Mouse (Mus musculus) right cerebral cortex, postnatal 25 days (tissue): ENCODE measurements at regions not wholly inside any gene's neighbourhood (a gene's known extent, or its start where the extent isn't known, plus 50 kb on each side); places are given as distances from the start of the nearest gene placed in this dataset.

Experiments used
- DNase-seq: peaks from one replicate; pipeline ENCODE4 v3.0.0; 2022

DNA sequence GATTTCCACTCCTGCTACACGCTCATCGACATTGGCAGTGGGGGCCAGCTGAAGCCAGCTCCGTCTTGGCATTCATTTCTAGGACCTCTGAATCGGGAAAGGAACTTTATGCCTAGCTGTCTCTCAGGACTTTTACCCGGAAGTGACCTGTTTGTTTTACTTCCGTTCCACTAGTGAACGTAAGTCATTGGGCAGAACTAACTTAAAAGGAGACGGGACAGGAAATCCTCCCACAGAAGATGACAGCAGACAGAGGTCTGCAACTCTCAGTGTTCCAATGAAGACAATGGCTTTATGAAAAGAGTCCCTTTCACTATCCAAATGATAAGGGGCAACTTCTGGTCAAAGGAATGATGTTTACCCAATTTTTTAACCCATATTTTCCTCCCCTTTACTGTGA, 155.5 kb downstream of the Sec61b start:
- DNase-seq = no peak

DNA sequence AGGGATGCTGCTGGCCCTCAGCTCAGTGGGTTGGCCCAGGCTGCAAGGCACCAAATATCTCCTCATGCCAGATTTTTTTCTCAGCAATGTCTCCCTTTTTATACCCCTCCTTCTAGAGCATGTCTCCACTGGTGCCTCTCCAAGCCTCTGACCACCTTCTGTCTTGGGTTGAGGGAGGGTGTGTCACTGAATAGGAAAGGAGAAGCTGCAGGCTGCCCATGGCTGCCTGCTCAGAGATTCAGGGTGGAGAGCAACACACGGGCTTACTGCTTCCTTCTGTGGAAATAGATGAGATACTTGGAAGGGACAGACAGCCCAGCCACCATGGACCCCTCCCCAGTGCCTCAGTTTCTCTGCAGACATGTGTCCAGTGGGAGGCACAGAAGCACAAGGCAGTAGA, 156.0 kb downstream of the Sec61b start:
- DNase-seq = no peak

DNA sequence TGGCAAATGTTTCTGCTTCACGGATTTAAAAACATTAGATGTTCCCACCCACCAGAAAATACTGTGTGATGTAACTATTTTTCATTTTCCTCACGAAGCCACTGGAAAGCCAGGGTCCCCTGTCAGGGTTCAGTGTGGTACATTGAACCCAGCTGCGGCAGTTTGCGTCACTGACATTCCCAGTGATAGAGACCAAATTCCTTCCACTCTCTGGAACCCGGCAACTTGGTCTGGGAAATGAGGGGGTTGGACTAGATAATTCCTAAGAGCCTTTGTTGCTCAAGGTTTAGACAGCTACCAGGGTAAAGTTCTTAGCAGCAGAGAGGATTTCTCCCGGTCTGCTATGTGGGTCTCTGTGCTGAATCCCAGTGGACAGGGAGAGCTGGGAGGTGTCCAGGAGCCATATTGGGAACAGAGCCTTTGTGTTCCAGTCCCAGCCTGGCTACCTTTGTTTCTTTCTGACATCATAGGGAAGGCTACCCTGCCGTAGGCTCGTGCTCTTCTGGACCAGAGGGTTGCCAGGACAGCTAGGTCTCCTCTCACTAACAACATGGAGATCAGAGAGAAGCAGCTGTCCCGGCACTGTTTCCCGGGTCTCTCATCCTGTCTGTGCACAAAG, 164.5 kb downstream of the Sec61b start:
- no peak for DNase-seq

DNA sequence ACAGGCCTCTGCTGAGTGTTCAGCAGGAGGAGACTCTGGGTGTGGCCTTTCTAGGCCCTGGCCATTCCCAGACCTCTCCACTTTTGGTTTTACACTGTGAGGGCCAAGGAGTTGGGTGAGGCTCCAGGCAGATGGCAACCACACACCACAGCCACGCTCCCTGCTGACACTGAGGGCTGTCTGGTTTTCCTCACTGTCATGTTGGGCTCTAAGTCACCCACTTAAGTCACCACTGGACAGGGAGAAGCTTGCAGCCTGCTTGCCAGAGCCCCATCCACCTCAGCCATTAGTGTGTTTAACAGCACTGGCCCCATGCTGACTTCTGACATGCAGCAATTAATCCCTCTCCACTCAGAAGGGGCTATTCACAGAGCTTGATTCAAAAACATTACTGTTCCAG, 170.6 kb downstream of the Sec61b start:
- DNase-seq = no peak

DNA sequence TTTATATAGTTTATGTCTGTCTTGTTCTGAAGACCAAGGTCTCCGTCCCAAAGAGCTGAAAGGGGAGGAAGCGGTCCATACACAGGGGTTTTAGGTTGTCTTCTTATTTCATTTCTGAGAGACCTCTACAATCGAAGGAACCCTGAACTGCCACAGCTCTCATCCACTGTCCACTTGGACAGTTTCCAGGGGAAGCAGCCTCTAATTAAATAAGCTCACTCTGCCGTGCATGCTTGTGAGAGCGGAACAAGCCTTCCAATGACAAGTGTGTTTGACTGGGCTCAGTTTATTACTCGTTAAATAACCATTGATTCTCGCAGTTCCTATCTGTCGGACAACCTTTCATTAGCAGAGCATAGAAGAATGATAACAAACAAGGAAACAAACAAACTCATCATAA, 174.2 kb downstream of the Sec61b start:
- DNase-seq = no peak

DNA sequence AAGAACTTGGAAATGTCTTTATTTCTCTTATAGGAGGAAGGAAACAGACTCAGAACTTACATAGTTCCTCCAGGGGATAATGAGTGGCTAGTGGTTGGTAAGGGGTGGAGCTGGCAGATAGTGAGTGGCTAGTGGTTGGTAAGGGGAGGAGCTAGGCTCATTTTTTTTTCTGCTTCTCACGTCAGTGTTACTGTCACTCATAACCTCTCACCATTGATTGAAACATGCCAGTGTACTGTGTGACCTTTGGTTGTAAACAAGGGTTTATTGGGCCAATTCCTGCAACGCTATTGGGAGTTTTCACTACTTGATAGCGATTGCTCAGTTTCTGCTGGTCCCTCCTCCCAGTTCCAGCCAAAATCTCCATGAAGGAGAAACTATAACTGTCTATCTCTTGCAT, 175.5 kb downstream of the Sec61b start:
- no peak for DNase-seq

DNA sequence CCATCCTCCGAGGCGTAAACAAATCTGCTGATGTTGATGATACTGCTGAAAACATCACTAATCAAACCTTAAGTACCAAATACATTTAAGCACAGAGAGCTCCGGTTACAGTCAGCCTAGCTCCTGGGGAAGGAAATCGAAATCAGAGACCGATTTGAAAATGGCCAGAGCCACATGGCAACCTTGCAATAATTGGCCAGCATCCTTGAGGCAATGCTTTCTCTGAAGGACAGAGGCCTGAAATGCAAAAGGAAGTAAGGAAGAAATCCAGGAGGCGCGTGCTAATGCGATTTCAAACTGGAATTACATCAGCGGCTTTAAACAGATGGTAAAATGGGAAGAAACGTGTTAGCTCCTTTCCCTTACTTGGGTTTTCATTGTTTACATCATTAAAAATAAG, 177.1 kb downstream of the Sec61b start:
- DNase-seq = no peak

DNA sequence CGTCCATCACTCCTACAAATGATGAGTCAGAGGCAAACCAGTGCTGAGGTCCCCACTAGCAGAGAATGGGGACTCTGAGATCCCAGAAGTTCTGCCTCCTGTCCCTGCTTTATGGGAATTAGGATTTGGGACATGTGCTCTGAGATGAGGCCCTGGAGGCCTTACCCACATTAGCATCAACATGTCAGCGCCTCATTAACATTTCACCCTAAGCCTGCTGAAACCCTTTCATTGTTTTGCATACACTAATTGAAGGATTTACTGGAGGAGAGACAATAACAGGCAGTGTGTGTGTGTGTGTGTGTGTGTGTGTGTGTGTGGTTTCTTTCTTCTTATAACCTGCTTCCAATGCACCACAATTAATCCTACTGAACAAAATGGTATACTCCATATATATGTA, 178.7 kb downstream of the Sec61b start:
- DNase-seq = no peak

DNA sequence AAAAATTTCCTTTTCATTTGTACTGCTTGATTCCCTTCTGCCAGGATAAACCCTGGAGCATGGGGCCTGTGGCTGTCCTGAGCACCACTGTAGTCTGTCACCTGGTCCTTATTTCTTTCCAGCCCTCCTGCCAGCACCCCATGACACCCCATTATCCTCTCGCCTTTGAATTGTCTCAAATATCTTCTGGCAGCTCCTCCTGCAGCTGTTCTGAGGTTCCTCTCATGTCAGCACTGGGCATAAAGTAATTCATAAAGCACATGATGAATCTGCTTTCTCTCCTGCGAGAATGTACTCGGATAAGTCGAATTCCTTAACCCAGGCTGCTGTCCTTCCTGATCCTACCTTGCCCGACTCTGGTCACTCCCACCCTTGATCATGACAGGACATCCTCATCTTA, 195.1 kb downstream of the Sec61b start:
- no peak for DNase-seq

DNA sequence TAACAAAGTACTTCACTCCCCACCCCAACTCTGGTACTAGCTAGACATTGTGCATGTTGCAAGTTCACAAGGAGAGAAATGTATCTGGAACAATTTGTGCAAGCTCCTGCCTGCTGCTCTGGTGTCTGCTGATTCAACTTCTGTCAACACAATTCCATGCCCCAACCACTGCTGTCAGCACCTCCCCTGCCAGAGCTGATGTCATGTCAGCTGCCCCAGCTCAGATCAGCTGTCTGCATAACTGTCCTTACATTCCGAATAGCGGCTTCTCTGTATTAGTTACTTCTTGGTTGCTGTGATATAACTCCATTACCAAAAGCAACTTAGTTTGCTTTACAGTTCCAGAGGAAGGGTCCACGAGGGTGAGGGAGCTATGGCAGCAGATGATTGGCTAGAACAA, 196.0 kb downstream of the Sec61b start:
- no peak for DNase-seq

DNA sequence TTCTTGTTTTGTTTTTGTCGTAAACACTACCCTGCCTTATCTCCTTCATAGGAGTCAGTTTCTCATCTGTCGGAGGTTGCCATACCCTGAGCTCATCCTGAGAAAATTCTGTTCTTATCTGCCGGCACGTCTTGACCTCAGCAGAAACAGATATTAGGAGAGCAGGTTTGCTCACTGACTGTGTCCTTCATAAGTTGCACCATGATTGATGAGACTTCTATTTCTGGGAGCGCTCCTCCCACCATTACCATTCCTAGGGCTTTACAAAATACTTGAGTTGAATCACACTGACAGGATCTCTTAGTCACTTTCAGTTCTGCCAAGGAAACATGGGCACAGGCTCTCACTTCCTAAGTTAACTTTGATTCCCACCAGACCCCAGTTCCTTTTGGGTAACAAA, 196.9 kb downstream of the Sec61b start:
- no peak for DNase-seq

DNA sequence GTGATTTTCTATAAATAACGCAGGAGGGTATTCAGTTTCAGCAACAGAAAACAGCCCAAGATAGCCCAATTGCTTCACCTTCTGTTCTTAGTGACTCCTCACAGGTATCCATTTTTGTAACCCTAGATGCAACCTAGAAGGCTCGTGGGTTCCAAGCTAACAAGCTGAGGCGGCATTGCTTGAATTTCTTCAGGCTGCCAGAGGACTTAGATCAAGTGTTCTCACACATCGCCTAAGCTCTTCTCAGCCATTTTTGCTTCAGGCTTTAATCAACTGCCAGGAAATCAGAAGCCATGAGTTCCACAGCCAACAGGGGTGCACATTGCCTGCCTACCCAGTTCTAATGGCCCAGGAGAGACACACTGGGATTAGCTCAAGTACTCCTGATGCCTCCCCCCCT, 206.7 kb downstream of the Sec61b start:
- no peak for DNase-seq

DNA sequence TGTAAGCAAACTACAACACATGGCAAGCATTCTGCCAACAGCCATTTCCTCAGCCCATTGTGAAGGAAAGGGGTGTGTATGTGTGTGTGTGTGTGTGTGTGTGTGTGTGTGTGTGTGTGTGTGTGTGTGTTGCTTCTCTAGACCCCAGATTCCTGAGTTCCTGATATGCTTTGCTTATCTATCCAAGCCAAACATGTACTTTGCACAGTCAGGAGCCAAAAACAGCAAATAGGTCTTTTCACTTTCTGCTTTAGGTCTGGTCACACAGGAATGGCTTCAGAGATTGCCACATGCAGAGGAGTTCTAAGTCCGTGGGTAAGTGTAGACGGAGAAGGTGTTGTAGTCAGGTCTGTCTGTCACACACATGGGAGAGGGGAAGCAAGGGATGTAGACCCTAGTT, 216.7 kb downstream of the Sec61b start:
- no peak for DNase-seq

DNA sequence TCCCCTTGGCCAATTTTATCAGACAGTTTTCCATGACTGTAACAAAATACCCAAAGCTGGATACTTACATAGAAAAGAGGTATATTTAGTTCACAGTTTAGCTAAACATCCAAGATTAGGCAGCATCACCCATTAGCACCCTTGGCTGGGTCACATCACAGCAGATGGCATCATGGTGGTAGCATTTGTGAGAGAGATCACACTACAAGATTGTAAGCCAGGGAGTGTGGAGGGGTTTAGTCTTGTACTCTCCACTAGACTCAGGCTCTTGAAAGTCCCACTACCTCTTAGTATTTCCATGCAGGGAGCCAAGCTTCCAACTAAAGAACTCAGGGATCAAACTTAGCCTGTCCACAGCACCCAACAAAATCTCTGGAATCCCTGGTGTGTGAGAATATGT, 218.2 kb downstream of the Sec61b start:
- no peak for DNase-seq

DNA sequence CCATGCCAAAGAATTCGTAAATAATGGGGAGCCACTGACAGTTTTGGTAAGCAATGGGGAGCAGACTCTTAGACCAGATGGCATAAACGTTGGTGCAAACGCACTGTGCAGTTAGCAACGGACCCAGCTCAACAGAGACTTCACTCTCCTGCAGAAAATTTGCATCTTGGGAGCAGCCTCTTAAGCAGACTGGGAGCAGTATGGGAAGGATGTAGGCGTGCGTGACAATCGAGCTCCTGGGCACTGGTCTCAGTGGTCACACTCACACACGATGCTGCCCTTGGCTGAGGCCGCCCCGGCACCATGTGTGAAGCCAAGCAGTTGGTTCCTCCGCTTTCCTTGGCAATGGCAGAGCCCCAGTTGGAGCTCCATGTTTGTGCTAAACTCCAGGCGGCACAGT, 218.8 kb downstream of the Sec61b start:
- peak; percentile 40 for DNase-seq

DNA sequence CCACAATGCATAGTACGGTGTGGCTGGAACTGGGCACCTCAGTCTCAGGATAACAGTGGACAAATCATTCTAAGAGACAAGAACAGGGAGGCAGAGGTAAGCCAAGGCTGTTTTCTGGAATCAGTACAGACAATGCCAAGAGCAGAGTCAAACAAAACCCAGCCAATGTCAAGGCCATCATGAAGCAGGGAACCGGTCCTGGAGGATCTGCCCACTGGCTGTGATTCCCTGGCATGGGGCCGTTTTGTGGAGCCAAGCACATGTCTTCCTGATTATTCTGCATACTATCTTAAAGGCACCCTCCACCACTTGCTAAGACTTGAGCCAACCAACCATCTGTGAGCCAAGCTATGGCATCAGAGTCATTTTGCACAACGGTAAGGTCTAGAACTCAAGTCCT, 222.6 kb downstream of the Sec61b start:
- no peak for DNase-seq

DNA sequence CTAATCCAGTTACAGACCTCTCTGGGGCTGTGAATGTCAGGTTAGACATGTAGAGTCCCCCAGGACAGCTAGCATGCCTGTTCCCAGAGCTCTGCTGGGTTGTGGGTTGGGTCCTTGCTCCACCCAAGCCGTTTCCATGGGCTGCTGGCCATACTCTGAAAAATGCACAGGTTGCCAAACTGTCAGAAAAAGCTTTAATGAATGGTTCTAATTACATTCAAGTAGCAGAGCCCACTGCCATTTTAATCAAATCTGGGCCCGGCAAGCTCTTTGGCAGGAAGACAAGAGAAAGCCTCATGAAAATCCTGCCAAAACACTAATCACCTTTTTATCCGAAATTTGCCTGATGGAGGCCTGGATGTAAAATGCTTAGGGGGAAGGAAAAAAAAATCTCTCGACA, 224.1 kb downstream of the Sec61b start:
- DNase-seq = no peak

DNA sequence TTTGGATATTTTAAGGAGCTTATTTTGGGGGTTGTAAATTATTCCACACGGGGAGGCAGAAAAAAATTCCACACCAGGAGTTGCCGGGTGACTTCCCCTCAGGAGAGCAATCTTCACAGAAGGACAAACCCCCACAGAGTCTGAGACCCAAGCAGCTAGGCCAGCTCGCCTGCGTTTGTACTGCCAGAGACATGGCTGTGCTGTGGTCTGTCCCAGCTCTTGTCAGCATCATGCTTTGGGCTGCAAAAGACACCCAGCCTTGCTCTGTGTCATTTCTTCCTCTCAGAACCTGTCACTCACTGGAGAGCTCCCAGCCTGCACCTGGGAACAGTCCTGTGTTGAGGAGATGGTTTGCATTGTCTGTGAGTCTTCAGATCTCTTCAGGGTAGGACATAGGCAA, 224.5 kb downstream of the Sec61b start:
- no peak for DNase-seq

DNA sequence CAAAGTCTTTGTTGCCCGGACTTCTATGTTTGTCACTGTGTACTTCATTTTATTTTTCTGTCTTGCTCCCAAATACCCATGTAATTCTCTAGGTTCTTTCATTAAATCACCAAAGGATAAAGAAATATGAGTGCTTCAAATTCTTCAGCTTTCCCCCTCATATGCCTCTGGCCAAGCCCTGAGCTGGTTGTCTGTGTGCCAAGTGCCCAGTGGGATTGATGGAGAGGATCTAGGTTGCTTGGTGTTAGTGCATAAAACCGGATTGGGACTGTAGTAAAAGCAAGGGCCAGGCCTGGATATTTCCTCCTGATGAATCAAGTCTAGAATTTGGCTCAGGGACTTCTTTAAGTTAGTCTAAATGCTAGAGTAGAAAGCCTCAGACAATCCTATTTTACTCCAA, 229.0 kb downstream of the Sec61b start:
- no peak for DNase-seq

DNA sequence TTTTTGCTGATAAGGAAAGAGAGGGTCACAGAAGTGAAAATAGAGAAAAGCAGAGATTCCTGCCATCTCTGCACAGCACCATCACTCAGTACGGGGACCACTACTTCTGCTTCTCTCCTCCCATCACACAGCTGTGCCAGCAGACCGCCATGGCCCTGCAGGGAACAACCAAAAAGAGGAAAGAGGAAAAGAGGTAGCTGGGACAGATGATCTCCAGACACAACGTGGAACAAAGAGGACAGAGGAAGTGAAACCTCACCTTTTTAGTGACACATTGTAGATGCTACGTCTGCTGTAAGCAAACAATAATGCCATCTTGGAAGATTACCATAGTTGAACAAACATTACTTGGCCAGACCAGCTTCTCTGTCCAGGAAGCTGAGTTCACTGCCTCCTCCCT, 230.1 kb downstream of the Sec61b start:
- DNase-seq = no peak

DNA sequence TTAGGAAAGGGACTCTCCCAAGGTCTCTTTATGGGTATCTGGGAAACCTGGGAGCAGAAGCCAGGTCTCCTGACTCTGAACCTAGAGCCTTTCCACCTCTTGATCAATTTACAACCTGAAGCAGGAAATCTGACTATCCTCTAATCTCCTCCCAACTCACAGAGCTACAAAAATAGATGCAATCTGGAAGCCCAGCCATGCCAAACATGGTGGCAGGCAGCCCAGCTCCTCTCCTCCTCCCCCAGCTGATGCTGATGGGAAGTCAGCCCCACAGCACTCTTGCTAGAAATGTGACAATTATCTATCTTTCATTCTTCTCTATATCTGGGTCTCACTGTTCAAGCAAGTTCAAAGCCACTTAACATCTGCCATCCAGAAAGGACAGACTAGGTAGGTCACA, 233.5 kb downstream of the Sec61b start:
- peak; percentile 83 for DNase-seq

DNA sequence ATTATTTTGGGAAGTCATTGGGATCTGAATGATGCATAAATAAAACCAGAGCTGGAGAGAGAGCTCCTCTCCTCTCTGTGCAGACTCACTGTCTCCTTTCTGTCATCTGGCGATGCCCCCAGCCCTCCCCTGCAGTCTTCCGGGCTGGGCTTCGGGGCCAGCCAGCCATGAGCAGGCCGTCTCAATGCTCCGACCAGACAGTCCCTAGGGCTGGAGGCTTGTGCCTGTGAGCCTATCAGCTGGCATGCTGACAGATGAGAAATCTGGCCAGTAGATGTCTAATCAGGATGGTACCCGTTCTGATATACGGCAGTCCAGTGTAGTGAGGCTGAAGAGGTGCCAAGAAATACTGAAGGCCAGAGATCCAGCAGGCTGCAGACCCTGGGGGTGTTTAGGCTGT, 238.9 kb downstream of the Sec61b start:
- no peak for DNase-seq

DNA sequence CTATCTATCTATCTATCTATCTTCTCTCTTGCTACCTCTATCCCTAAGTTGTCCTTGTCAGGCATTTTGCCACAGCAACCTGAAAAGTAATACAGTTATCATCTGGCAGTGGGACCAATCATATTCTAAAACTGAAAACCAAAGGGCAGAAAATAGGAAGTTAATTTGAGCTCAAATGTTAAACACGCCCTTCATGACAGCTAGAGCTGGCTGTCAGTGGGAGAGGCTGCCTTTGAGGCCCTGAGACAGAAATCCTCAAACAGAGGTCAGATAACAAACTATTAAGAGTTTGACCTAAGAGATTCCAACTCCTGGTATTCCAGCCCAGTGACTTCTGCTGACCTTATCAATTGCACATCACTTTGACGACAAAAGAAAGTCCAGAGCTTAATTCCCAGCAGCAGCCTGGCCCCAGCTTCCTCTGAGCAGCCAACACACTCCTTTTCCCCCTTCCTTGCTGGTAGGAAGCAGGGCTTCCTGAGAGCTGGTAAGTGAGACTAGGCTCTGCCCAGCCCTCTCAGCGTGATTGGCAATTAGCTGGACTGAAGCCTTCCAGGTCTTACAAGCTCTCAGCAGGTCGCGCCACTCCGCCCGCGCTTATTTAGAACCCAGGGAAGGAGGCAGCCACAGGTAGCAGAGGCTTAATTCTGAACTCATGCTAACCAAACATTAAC, 250.0 kb downstream of the Sec61b start:
- no peak for DNase-seq

DNA sequence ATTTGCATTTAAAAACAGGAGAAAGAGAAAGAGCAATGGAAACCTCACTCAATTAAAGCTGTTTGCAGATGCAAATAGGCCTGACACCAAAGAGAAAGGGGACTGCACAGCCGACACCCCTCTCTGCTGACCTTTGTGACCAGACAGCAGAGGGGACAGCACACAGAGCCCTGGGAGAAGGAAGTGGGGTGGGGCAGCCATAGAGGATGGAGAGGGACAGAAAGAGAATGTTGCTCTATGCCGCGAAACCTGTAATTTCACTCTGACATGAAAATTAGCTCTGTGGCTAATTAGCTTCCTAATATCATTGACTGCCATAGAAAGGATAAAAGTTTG, 250.5 kb downstream of the Sec61b start:
- no peak for DNase-seq

DNA sequence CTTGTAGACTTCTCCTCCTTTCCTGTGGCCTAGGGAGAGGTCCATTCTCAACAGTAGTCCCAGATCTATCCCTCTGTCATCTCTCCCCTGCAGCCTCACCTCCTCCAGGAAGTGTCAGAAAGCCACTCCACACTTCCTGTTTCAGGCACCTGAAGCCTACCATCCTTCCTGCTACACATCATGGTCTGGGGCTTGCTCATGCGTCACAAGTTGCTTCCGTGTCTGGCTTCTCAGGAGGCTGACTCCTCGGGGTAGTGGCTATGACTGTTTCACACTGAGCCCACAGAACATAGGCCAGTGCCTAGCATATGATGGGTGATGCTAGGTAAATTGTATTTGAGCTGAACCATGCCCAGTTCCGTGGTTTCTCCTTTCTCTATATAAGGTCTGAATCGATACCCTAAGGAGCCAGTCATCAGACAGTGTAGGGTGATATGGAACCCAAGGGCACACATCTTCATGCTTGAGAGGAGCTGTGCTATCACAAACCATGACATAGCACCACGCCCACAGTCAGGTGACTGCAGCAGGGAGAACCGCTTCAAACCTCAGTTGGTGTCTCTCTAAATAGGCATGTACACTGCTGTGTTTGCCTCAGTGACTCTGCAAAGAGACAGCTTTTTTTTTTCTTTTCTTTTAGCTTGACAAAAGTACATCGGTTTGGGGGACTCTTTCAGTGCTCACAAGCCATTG, 272.2 kb downstream of the Sec61b start:
- DNase-seq = no peak
